Mouse (Mus musculus) limb, embryonic 12.5 days (tissue): ENCODE data around the gene Bloc1s2. TPM values are rescaled to one million over a fixed set of nuclear protein-coding genes. Genes with fewer than 3 reads are reported as not detected.
"Not testable (repeated sequence)": the region's sequence is repeated elsewhere in the genome, so short reads cannot be mapped to it uniquely, and the experiment has no call there.

Experiments used
- ATAC-seq: fragments of 200-750 bp; cut with Nextera tagmentation; 2 replicates; pipeline ENCODE4 v1.8.0; 2017; ENCODE audit warnings: low read depth, moderate TSS enrichment; ENCODE audit not compliant: insufficient number of reproducible peaks, insufficient read depth, low FRiP score, low TSS enrichment
- H3K27ac ChIP-seq: fragments of 300-500 bp; sonication (generic); 2 replicates; pipeline ENCODE4 v1.5.1; 2016; ENCODE audit warnings: mild to moderate bottlenecking, moderate library complexity
- H3K27me3 ChIP-seq: fragments of 300-500 bp; sonication (generic); 2 replicates; pipeline ENCODE4 v1.6.1; 2016; ENCODE audit warnings: mild to moderate bottlenecking, moderate library complexity
- H3K36me3 ChIP-seq: fragments of 300-500 bp; sonication (generic); 2 replicates; pipeline ENCODE4 v1.6.1; 2016; ENCODE audit warnings: mild to moderate bottlenecking, moderate library complexity
- H3K4me1 ChIP-seq: fragments of 300-500 bp; sonication (generic); replicated peaks from 2 replicates; pipeline ENCODE4 v1.6.1; 2016
- H3K4me2 ChIP-seq: fragments of 300-500 bp; sonication (generic); 2 replicates; pipeline ENCODE4 v1.6.1; 2016; ENCODE audit warnings: mild to moderate bottlenecking, moderate library complexity
- H3K4me3 ChIP-seq: fragments of 300-500 bp; sonication (generic); replicated peaks from 2 replicates; pipeline ENCODE4 v1.5.1; 2016; ENCODE audit warnings: mild to moderate bottlenecking
- H3K9ac ChIP-seq: fragments of 300-500 bp; sonication (generic); replicated peaks from 2 replicates; pipeline ENCODE4 v1.6.1; 2016; ENCODE audit warnings: mild to moderate bottlenecking, moderate library complexity
- H3K9me3 ChIP-seq: fragments of 300-500 bp; sonication (generic); 2 replicates; pipeline ENCODE4 v1.6.1; 2016; ENCODE audit warnings: mild to moderate bottlenecking, moderate library complexity
- WGBS: fragments of 180-500 bp; shearing (Covaris S2); methylation state at CpG from one replicate; pipeline ENCODE4 v1.1.7; 2016; 5-methylcytosine and 5-hydroxymethylcytosine counted together
- polyA plus RNA-seq: library from polyadenylated mRNA; unstranded; fragments of >200 nt; fragmentation: Nextera tagmentation; extraction: Ambion mirVana; gene quantifications from 2 replicates; pipeline ENCODE4 v1.2.1, GENCODE M21; 2016

The Bloc1s2 gene
- polyA plus RNA-seq, 1 experiment from 2014 or later, result 108 TPM

GRCm38 (mm10) chr19:44127729-44128497 lies 18.3 kb downstream of the Bloc1s2 start:
- Histone ChIP-seq H3K27ac (no peak overlapping the region), H3K27me3 (no peaks in the 10 kb centered on the region), H3K36me3 (peaks cover 76% of the 10 kb centered on the region), H3K4me1 (no peaks in the 10 kb centered on the region), H3K4me3 (no peak overlapping the region), H3K9ac (no peak overlapping the region), H3K9me3 (no peaks in the 10 kb centered on the region), H3K4me2 (no peak overlapping the region)
- no peak for ATAC-seq
- WGBS, result 92% methylated on average over 10 of the region's 10 CpGs

GRCm38 (mm10) chr19:44121137-44121536 lies 25.1 kb downstream of the Bloc1s2 start:
- H3K4me2 ChIP-seq, result no peak overlapping the region
- H3K9ac ChIP-seq, result no peak overlapping the region
- H3K4me1 ChIP-seq, result no peaks in the 10 kb centered on the region
- no peak overlapping the region for H3K4me3 ChIP-seq
- no peak overlapping the region for H3K27ac ChIP-seq
- peaks cover 88% of the 10 kb centered on the region for H3K36me3 ChIP-seq
- no peaks in the 10 kb centered on the region for H3K9me3 ChIP-seq
- H3K27me3 ChIP-seq, result no peaks in the 10 kb centered on the region
- WGBS, result 91% methylated on average over 7 of the region's 7 CpGs
- ATAC-seq, result no peak

- not testable (repeated sequence) for ATAC-seq, H3K27ac ChIP-seq, H3K27me3 ChIP-seq, H3K9ac ChIP-seq, H3K4me2 ChIP-seq, H3K9me3 ChIP-seq, H3K4me1 ChIP-seq, H3K4me3 ChIP-seq
- 90% methylated on average over 9 of the region's 9 CpGs for WGBS
- peaks cover 87% of the 10 kb centered on the region for H3K36me3 ChIP-seq
These were observed 25.6 kb downstream of the Bloc1s2 start for GRCm38 (mm10) chr19:44120686-44121085.

GRCm38 (mm10) chr19:44117793-44118192 lies 28.5 kb downstream of the Bloc1s2 start:
- Histone ChIP-seq H3K4me1 (no peaks in the 10 kb centered on the region), H3K4me3 (no peak overlapping the region), H3K4me2 (no peak overlapping the region), H3K27me3 (no peaks in the 10 kb centered on the region), H3K36me3 (peaks cover 84% of the 10 kb centered on the region), H3K27ac (no peak overlapping the region), H3K9me3 (no peaks in the 10 kb centered on the region), H3K9ac (no peak overlapping the region)
- ATAC-seq, result no peak

GRCm38 (mm10) chr19:44111706-44112105 lies 34.5 kb downstream of the Bloc1s2 start:
- H3K9ac ChIP-seq, result no peak overlapping the region
- no peak overlapping the region for H3K4me3 ChIP-seq
- no peaks in the 10 kb centered on the region; the same call in 1 of the 2 replicates for H3K27me3 ChIP-seq
- no peak overlapping the region for H3K27ac ChIP-seq
- H3K4me1 ChIP-seq, result peaks cover 4% of the 10 kb centered on the region
- no peak overlapping the region for H3K4me2 ChIP-seq
- 67% methylated on average over 7 of the region's 7 CpGs for WGBS
- no peak for ATAC-seq
- no peaks in the 10 kb centered on the region for H3K9me3 ChIP-seq
- H3K36me3 ChIP-seq, result peaks cover 65% of the 10 kb centered on the region

GRCm38 (mm10) chr19:44110356-44110755 lies 35.9 kb downstream of the Bloc1s2 start:
- no peak overlapping the region for H3K9ac ChIP-seq
- H3K4me1 ChIP-seq, result peaks cover 10% of the 10 kb centered on the region
- H3K9me3 ChIP-seq, result no peaks in the 10 kb centered on the region
- no peak overlapping the region for H3K27ac ChIP-seq
- WGBS, result 85% methylated on average over 9 of the region's 9 CpGs
- H3K4me3 ChIP-seq, result no peak overlapping the region
- H3K4me2 ChIP-seq, result no peak overlapping the region
- ATAC-seq, result no peak
- peaks cover 57% of the 10 kb centered on the region for H3K36me3 ChIP-seq
- H3K27me3 ChIP-seq, result no peaks in the 10 kb centered on the region; the same call in 1 of the 2 replicates

- Histone ChIP-seq H3K27me3 (no peaks in the 10 kb centered on the region; the same call in 1 of the 2 replicates), H3K36me3 (peaks cover 44% of the 10 kb centered on the region), H3K9ac (no peak overlapping the region), H3K4me2 (no peak overlapping the region), H3K27ac (no peak overlapping the region), H3K9me3 (no peaks in the 10 kb centered on the region), H3K4me3 (no peak overlapping the region), H3K4me1 (peaks cover 10% of the 10 kb centered on the region)
- ATAC-seq, result no peak
These were observed 37.2 kb downstream of the Bloc1s2 start for GRCm38 (mm10) chr19:44108996-44109395.

GRCm38 (mm10) chr19:44107661-44108521 lies 38.4 kb downstream of the Bloc1s2 start:
- Histone ChIP-seq H3K9ac (peak overlapping the region; percentile 97), H3K9me3 (no peaks in the 10 kb centered on the region), H3K4me3 (peak overlapping the region; percentile 96), H3K27me3 (no peaks in the 10 kb centered on the region; the same call in 1 of the 2 replicates), H3K4me2 (peak overlapping the region; percentile 94), H3K36me3 (peaks cover 35% of the 10 kb centered on the region), H3K27ac (0 out of 2 replicates have a peak overlapping the region, but pooled peaks have one; percentile 4), H3K4me1 (peaks cover 10% of the 10 kb centered on the region)
- no peak for ATAC-seq
- 31% methylated on average over 22 of the region's 22 CpGs for WGBS

GRCm38 (mm10) chr19:44106831-44107660 lies 39.2 kb downstream of the Bloc1s2 start, which contains the start of gene Chuk:
Chuk (minus strand) TSS chr19:44107480.
- H3K36me3 ChIP-seq, result peaks cover 32% of the 10 kb centered on the region
- no peaks in the 10 kb centered on the region for H3K9me3 ChIP-seq
- under 1% methylated on average over 67 of the region's 67 CpGs for WGBS
- peak; percentile 95 for ATAC-seq
- peaks cover 10% of the 10 kb centered on the region for H3K4me1 ChIP-seq
- H3K9ac ChIP-seq, result peak within 1 kb of the TSS; percentile 97
- H3K4me2 ChIP-seq, result peak within 1 kb of the TSS; percentile 94
- H3K4me3 ChIP-seq, result peak within 1 kb of the TSS; percentile 96
- peak within 1 kb of the TSS; percentile 41; the same call in 1 of the 2 replicates for H3K27ac ChIP-seq
- no peaks in the 10 kb centered on the region; the same call in 1 of the 2 replicates for H3K27me3 ChIP-seq

GRCm38 (mm10) chr19:44104393-44104792 lies 41.9 kb downstream of the Bloc1s2 start:
- Histone ChIP-seq H3K27me3 (no peaks in the 10 kb centered on the region; the same call in 1 of the 2 replicates), H3K4me1 (peaks cover 10% of the 10 kb centered on the region), H3K27ac (no peak overlapping the region), H3K4me3 (no peak overlapping the region), H3K9me3 (no peaks in the 10 kb centered on the region), H3K4me2 (no peak overlapping the region), H3K9ac (no peak overlapping the region), H3K36me3 (peaks cover 26% of the 10 kb centered on the region)
- WGBS, result 97% methylated on average over 1 of the region's 1 CpGs
- ATAC-seq, result no peak
